Mouse (Mus musculus) heart, postnatal 0 days (tissue): ENCODE data around the gene Dnaaf1. TPM values are rescaled to one million over a fixed set of nuclear protein-coding genes. Genes with fewer than 3 reads are reported as not detected.
A peak's percentile ranks its signal among the peaks of the same experiment; 100 is the strongest.

ENCODE experiments used
- ATAC-seq: fragments of 200-750 bp; cut with Nextera tagmentation; 2 replicates; pipeline ENCODE4 v1.8.0; 2017; ENCODE audit warnings: low read depth, moderate number of reproducible peaks, moderate library complexity; ENCODE audit not compliant: insufficient read depth
- DNase-seq: peaks from one replicate; pipeline ENCODE4 v3.0.0-alpha.2; 2016; ENCODE audit warnings: low spot score
- H3K27ac ChIP-seq: fragments of 300-500 bp; sonication (generic); 2 replicates; pipeline ENCODE4 v1.5.1; 2014; ENCODE audit warnings: low read depth, mild to moderate bottlenecking
- H3K27me3 ChIP-seq: fragments of 300-500 bp; sonication (generic); 2 replicates; pipeline ENCODE4 v1.6.1; 2014; ENCODE audit warnings: low read length, mixed read lengths; ENCODE audit not compliant: control insufficient read depth, insufficient read depth
- H3K36me3 ChIP-seq: fragments of 300-500 bp; sonication (generic); replicated peaks from 2 replicates; pipeline ENCODE4 v1.6.1; 2014; ENCODE audit warnings: low read length, mixed read lengths; ENCODE audit not compliant: control insufficient read depth, insufficient read depth
- H3K4me1 ChIP-seq: fragments of 300-500 bp; sonication (generic); 2 replicates; pipeline ENCODE4 v1.6.1; 2014; ENCODE audit warnings: antibody characterized with exemption; ENCODE audit not compliant: control insufficient read depth, insufficient read depth
- H3K4me2 ChIP-seq: fragments of 300-500 bp; sonication (generic); 2 replicates; pipeline ENCODE4 v1.6.1; 2014; ENCODE audit warnings: low read depth, mild to moderate bottlenecking, low read length, moderate library complexity
- H3K4me3 ChIP-seq: fragments of 300-500 bp; sonication (generic); 2 replicates; pipeline ENCODE4 v1.5.1; 2014; ENCODE audit warnings: low read depth, low read length
- H3K9ac ChIP-seq: fragments of 300-500 bp; sonication (generic); replicated peaks from 2 replicates; pipeline ENCODE4 v1.6.1; 2014; ENCODE audit warnings: low read depth, low read length, mixed read lengths
- H3K9me3 ChIP-seq: fragments of 300-500 bp; sonication (generic); replicated peaks from 2 replicates; pipeline ENCODE4 v1.6.1; 2016; ENCODE audit warnings: low read length; ENCODE audit not compliant: control insufficient read depth
- CTCF ChIP-seq: IDR thresholded peaks from 2 replicates; pipeline ENCODE4 v1.5.1; 2016; ENCODE audit warnings: antibody characterized with exemption, control low read depth, low read depth
- EP300 ChIP-seq: IDR thresholded peaks from 2 replicates; pipeline ENCODE4 v1.6.1; 2016; ENCODE audit warnings: antibody characterized with exemption, low read depth
- WGBS: fragments of 180-500 bp; shearing (Covaris S2); extraction: QIAGEN DNeasy Blood & Tissue Kit; methylation state at CpG from one replicate; pipeline ENCODE4 v1.1.7; 2014; 5-methylcytosine and 5-hydroxymethylcytosine counted together
- polyA plus RNA-seq: library from polyadenylated mRNA; unstranded; fragments of >200 nt; fragmentation: Nextera tagmentation; extraction: Ambion mirVana; gene quantifications from 2 replicates; pipeline ENCODE4 v1.2.1, GENCODE M21; 2015
- total RNA-seq: library from RNA; depleted of rRNA; stranded (reverse); fragments of >200 nt; gene quantifications from 2 replicates; pipeline ENCODE4 v1.2.3, GENCODE M21; 2014; ENCODE audit warnings: low replicate concordance

Dnaaf1 gene
- total and polyA plus RNA-seq, 2 experiments from 2014 or later = 0.07 TPM; not detected in 1

- WGBS = 89% methylated on average over 14 of the region's 14 CpGs
- no peak for ATAC-seq
- TF ChIP-seq CTCF (no peak), EP300 (no peak)
- no peaks in the 10 kb centered on the region for H3K4me1 ChIP-seq
- DNase-seq = no peak
- no peaks in the 10 kb centered on the region for H3K9me3 ChIP-seq
- H3K4me3 ChIP-seq = no peak overlapping the region
- H3K27ac ChIP-seq = no peak overlapping the region; the same call in 1 of the 2 replicates
- no peak overlapping the region for H3K9ac ChIP-seq
- no peak overlapping the region for H3K4me2 ChIP-seq
- H3K36me3 ChIP-seq = peaks cover 51% of the 10 kb centered on the region
- no peaks in the 10 kb centered on the region for H3K27me3 ChIP-seq
Measured at GRCm38 (mm10) chr8:119563849-119564251, 11.2 kb upstream of the Dnaaf1 start.

- no peaks in the 10 kb centered on the region for H3K4me1 ChIP-seq
- no peak overlapping the region for H3K27ac ChIP-seq
- peaks cover 51% of the 10 kb centered on the region for H3K36me3 ChIP-seq
- H3K9ac ChIP-seq = no peak overlapping the region
- TF ChIP-seq CTCF (no peak), EP300 (no peak)
- ATAC-seq (no peak), DNase-seq (no peak)
- no peaks in the 10 kb centered on the region for H3K9me3 ChIP-seq
- H3K4me3 ChIP-seq = no peak overlapping the region
- 67% methylated on average over 11 of the region's 11 CpGs for WGBS
- no peak overlapping the region for H3K4me2 ChIP-seq
- no peaks in the 10 kb centered on the region for H3K27me3 ChIP-seq
Measured at GRCm38 (mm10) chr8:119566367-119566766, 8.7 kb upstream of the Dnaaf1 start.

GRCm38 (mm10) chr8:119568251-119568650, 6.8 kb upstream of the Dnaaf1 start:
- TF ChIP-seq CTCF (no peak), EP300 (no peak)
- no peaks in the 10 kb centered on the region for H3K9me3 ChIP-seq
- DNase-seq = no peak
- no peaks in the 10 kb centered on the region for H3K4me1 ChIP-seq
- no peak overlapping the region for H3K4me3 ChIP-seq
- 76% methylated on average over 9 of the region's 9 CpGs for WGBS
- no peak overlapping the region for H3K9ac ChIP-seq
- H3K27ac ChIP-seq = no peak overlapping the region
- no peak for ATAC-seq
- no peaks in the 10 kb centered on the region for H3K27me3 ChIP-seq
- H3K36me3 ChIP-seq = peaks cover 39% of the 10 kb centered on the region
- H3K4me2 ChIP-seq = no peak overlapping the region

- DNase-seq (no peak), ATAC-seq (no peak)
- Histone ChIP-seq H3K27me3 (no peaks in the 10 kb centered on the region), H3K36me3 (peaks cover 32% of the 10 kb centered on the region), H3K4me2 (no peak overlapping the region; the same call in 1 of the 2 replicates), H3K9ac (no peak overlapping the region), H3K4me3 (no peak overlapping the region), H3K9me3 (no peaks in the 10 kb centered on the region), H3K27ac (no peak overlapping the region), H3K4me1 (peaks cover 2% of the 10 kb centered on the region; the same call in 1 of the 2 replicates)
- 67% methylated on average over 7 of the region's 7 CpGs for WGBS
- no peak for TF ChIP-seq EP300
- no peak for TF ChIP-seq CTCF
Measured at GRCm38 (mm10) chr8:119568951-119569350, 6.1 kb upstream of the Dnaaf1 start.

- no peak overlapping the region; the same call in 1 of the 2 replicates for H3K9ac ChIP-seq
- H3K4me1 ChIP-seq = peaks cover 6% of the 10 kb centered on the region; the same call in 1 of the 2 replicates
- H3K36me3 ChIP-seq = peaks cover 24% of the 10 kb centered on the region
- DNase-seq = no peak
- H3K9me3 ChIP-seq = no peaks in the 10 kb centered on the region
- WGBS = 51% methylated on average over 4 of the region's 4 CpGs
- peak overlapping the region; percentile 60; the same call in 1 of the 2 replicates for H3K27ac ChIP-seq
- H3K27me3 ChIP-seq = no peaks in the 10 kb centered on the region
- no peak overlapping the region for H3K4me2 ChIP-seq
- ATAC-seq = no peak
- TF ChIP-seq CTCF (no peak), EP300 (no peak)
- no peak overlapping the region for H3K4me3 ChIP-seq
Measured at GRCm38 (mm10) chr8:119569881-119570280, 5.2 kb upstream of the Dnaaf1 start.

GRCm38 (mm10) chr8:119571135-119571534, 3.9 kb upstream of the Dnaaf1 start:
- H3K36me3 ChIP-seq = peaks cover 13% of the 10 kb centered on the region
- 0 out of 2 replicates have a peak, but pooled peaks cover 5% of the 10 kb centered on the region for H3K27me3 ChIP-seq
- no peaks in the 10 kb centered on the region for H3K9me3 ChIP-seq
- H3K4me3 ChIP-seq = no peak overlapping the region
- no peak for DNase-seq
- H3K9ac ChIP-seq = no peak overlapping the region; the same call in 1 of the 2 replicates
- TF ChIP-seq CTCF (no peak), EP300 (no peak)
- H3K4me1 ChIP-seq = peaks cover 10% of the 10 kb centered on the region; the same call in 1 of the 2 replicates
- ATAC-seq = no peak
- H3K27ac ChIP-seq = no peak overlapping the region; the same call in 1 of the 2 replicates
- no peak overlapping the region; the same call in 1 of the 2 replicates for H3K4me2 ChIP-seq
- whole genome bisulfite sequencing = 67% methylated on average over 6 of the region's 6 CpGs
